Mouse (Mus musculus) natural killer cell, adult 2 months (primary cell): Measurements from ENCODE around the gene Kcnq2.

Experiments used
- DNase-seq, 2 experiments: peaks; one replicate each; pipeline ENCODE4 v3.0.0; 2022; ENCODE audit warnings: low spot score in 2 of 2

Gene Kcnq2

DNA sequence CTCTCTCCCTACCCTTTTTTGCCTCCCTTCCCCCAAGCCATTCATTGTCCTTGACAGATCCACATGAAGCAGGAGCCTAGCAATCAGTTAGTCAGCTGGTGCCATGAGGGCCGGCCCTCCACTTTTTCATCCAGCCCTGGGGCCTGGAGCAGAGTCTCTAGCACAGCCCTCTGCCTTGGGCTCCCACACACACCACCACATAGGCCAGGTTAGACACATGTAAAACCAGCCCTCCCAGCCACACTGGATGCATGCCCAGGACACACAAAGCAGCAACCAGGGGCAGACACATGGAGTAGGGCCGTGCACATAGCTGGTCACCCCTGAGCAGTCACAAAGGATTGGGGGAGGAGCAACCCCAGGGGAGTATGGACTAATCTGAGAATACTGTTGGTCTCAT, 32.9 kb downstream of the Kcnq2 start:
- no peak for DNase-seq

- DNase-seq: no peak
Measured at GRCm38 (mm10) chr2:181101626-181102025, 33.5 kb downstream of the Kcnq2 start.

DNA sequence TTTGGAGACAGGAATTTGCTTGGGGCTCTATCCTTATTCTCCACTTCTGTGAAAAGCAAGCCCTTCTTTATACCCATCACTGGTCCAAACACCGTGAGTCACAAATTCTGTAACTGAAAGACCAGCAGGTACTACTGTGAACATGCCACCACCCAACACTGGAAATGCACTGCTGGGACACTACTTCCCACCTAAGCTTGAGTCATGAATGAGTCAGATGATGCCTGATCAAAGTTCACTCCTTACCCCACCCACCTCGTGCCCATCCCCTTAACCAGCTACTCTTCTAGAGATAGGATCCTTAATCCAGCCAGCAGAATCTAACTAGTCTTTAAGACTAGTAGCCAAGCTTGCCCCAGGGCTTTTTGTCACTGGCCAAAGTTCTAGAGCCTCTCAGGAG, 35.0 kb downstream of the Kcnq2 start:
- DNase-seq: no peak

DNA sequence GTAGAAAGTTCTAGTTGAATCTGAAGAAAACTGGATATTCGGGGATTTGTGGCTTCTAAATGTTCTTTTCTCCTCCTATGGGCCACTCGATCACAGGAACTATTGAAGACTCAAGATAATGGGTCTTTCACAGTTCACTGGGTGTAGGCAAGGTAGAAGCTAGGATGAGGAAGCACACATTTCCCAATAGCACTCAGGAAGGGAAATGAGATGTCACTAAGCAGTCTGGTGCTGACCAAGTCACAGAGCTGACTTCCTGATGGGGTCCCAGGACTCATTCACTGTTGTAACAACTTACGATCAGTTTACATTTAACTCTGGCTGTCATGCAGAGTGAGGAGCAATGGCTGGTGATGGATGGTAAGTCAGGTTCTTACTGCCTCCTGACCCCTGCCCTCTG, 45.0 kb downstream of the Kcnq2 start:
- no peak for DNase-seq

- no peak for DNase-seq
Measured at GRCm38 (mm10) chr2:181084997-181085396, 50.1 kb downstream of the Kcnq2 start.

GRCm38 (mm10) chr2:181083945-181084344, 51.2 kb downstream of the Kcnq2 start:
- no peak for DNase-seq

GRCm38 (mm10) chr2:181080886-181081285, 54.2 kb downstream of the Kcnq2 start:
- DNase-seq: no peak

- no peak for DNase-seq
Measured at GRCm38 (mm10) chr2:181079518-181079917, 55.6 kb downstream of the Kcnq2 start.

- no peak for DNase-seq
Measured at GRCm38 (mm10) chr2:181078908-181079307, 56.2 kb downstream of the Kcnq2 start.

DNA sequence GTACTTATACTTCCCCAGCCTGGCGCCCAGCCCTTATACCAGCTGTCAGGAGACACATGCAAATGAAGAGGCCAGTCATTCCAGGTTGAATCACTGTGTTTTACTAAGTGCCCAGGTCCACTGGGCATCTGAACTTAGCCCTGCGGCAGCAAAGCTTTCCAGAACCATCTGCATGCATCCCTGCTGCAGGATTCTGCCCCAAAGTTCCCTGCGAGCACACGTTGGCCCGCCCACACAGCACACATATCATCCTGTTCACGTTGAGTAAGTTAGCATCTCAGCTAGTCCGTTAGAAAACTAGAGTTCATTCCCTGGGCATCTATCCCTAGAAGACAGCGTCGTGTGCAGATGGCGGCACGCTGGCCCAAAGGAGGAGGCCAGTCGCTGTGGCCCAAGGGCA, 59.6 kb downstream of the Kcnq2 start:
- no peak for DNase-seq

DNA sequence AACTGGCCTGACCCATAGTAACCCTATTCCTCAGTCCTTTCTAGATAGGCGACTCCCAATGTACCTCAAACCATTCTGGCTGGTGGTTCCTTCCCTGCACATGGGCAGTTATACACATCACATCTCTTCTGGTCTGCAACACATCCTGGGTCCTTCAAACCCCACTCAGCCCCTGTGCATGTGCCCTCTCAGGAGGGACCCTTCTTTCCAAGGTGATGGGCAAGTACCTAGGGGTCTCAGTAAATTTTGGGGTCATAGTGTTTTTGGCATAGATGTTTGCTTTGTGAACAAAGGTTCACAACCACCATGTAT, 62.7 kb downstream of the Kcnq2 start:
- no peak for DNase-seq

- DNase-seq: peak; percentile 40 to 60
Measured at GRCm38 (mm10) chr2:181071706-181072402, 63.2 kb downstream of the Kcnq2 start.

- DNase-seq: no peak
Measured at GRCm38 (mm10) chr2:181070136-181070535, 65.0 kb downstream of the Kcnq2 start.

- DNase-seq: no peak
Measured at GRCm38 (mm10) chr2:181068499-181068898, 66.6 kb downstream of the Kcnq2 start.

DNA sequence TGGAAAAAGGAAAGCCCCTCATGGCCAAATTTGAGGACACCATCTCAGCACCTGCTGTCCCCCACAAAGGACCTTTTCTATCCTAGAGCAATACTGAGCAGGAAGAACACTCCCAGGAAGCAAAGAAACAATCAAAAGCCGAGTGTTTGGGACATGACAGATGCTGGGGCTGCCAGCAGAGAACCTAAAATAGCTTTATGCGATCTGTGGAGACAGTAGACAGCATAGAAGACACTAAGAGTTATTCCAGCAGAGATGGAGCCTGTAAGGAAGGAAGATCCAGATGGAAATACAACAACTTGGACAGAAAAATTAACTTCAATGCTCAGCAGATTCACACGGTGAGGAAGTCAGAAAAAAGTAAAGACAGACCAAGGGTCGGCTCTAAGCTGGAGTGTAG, 69.3 kb downstream of the Kcnq2 start:
- DNase-seq: no peak

DNA sequence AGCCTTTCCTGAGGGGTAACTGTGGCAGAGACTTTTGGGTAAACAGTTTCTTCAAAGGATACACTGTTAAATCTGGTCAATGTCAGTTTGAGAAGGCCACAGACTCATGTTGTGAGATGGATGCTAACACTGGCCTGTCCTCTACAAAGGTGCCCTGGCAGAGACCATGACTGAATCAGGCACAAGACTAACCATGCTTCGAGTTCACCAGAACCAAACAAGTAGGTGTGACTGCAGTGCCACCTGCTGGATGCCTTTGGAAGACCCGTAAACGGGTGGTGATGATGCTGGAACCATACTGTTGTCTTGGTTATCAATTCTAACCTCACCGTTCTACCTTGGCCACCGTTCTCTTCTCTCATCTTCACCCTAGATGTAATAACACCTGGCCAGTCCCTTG, 75.0 kb downstream of the Kcnq2 start:
- peak; percentile 8 to 39 for DNase-seq

DNA sequence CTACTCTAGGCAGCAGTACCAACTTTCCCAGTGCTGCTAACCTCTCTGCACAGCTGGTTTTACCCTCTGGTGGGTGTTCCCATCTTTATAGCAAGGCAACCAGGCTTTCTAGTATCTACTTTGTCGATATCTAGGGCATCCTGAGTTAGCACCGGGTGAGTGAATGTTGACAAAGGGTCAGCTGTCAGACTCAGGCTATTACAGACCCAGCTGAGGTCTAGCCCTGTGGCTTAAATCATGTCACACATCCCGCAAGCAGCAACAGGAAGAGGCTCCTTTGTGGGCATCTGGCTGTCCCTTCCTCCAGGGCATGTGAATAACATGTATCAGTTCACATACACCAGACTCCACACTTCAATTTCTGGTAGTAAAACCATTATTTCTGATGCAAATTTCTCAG, 76.9 kb downstream of the Kcnq2 start:
- no peak for DNase-seq

DNA sequence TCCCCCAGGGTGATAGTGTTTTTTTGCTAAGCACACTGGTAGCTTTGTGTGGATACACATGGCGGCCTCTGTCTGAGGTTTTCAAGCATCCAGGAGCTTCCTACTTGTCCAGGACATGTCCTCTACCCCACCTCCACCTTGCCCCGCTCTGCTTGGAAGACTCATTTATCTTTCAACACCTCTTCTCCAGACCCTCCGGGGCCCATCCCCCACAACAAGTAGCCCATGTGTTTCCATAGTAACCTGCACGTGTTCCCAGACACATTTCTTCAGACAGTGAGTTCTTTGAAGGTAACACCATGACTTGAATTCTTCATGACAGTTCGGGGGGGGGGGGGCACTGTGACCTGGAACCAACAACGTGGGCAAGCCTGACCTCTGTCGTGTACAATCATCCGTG, 77.8 kb downstream of the Kcnq2 start:
- no peak for DNase-seq

DNA sequence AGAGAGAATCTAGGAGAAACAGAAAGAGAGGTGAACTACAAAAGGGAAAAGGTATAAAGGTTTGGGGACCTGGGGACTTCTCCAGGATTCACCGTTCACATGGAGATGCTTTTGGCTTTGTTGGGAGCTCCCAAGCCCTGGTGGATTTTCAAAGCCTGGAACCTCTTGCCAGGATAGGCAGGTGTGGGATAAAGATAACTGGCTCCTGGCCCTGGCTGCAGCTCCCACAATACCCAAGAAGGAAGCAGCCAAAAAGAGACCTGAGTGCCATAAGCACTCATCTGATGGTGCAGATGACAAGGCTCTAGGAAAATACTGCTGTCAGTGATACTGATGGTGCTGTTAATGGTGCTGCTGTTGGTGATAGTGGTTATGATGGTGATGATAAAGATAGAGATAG, 82.9 kb downstream of the Kcnq2 start:
- DNase-seq: no peak

GRCm38 (mm10) chr2:181048986-181049385, 86.1 kb downstream of the Kcnq2 start:
- no peak for DNase-seq

DNA sequence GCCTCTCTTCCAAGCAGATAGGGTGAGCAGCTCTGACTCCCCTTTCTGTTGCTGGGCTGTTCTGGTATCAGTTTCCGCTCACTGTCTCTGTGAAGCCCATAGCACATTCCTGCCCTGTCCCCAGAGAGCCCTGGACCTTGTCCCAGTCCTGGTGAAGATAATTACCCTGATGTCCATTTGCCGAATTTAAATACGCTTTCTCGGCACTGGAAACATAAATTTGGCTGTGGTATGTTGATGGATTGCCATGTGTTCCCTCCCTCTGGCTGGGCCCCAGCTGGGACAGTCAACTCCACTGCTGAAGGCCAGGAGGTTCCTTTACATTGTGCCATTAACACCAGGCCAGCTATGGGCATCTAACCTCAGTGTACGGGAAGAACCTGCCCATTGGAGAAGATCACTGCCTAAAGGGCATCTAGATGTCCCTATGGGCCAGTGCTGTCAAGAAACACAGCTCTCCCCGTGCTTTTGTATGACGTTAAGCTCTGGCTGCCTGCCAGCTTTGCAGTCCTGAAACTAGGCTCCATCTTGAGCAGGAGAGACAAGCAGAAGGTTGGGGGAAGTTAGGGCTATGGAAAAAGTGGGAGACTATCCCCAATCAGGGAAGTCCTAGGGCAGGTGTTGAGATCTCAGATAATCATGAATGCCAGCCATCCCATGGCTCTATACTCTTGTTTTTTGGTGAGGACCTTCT, 86.7 kb downstream of the Kcnq2 start:
- no peak for DNase-seq

- DNase-seq: no peak
Measured at GRCm38 (mm10) chr2:181044001-181044400, 91.1 kb downstream of the Kcnq2 start.

DNA sequence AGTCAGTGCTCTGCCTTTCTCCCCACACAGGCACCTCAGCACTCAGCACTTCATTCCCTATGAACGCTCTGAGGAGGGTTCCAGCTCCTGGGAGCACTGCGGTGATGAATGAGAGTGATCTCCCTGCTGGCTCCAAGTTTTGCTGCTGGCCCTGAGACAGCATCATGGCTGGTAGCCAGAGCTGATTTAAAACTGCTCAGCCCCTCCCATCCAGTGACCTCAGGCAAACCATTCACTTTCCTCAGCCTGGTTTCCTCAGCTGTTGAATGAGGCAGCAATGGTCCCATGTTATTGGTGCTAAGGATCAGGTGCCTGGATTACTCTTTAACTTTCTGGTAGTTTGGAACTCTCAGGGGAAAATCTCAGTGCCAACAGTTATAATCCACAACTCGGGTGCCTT, 91.7 kb downstream of the Kcnq2 start, which contains the start of gene Chrna4:
Gene Chrna4, minus strand, starts transcription at position 110 of the 400 bp plus-strand sequence.
- no peak for DNase-seq

DNA sequence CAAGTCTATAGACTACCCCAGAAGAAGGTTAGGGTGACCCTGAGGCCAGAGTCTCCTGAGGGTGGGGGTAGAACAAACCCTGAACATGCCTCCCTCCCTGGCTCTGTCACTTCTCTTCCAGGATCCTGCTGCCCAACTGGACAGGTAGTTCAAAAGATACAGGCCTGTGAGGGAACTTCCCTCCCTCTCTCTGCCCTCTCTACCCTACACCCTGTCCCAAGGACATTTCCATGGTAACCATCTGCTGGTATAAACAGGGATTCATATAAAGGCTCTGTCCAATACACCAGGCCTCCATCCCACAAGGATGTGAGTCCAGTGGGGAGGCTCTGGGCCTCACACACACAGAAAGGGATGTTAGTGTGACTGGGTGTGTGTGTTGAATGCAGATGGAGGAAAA, 92.7 kb downstream of the Kcnq2 start:
- DNase-seq: no peak
